Mouse (Mus musculus): ENCODE measurements around the gene Tox4.
"Not testable (repeated sequence)": the region's sequence is repeated elsewhere in the genome, so short reads cannot be mapped to it uniquely, and the experiment has no call there.

The Tox4 gene

DNA sequence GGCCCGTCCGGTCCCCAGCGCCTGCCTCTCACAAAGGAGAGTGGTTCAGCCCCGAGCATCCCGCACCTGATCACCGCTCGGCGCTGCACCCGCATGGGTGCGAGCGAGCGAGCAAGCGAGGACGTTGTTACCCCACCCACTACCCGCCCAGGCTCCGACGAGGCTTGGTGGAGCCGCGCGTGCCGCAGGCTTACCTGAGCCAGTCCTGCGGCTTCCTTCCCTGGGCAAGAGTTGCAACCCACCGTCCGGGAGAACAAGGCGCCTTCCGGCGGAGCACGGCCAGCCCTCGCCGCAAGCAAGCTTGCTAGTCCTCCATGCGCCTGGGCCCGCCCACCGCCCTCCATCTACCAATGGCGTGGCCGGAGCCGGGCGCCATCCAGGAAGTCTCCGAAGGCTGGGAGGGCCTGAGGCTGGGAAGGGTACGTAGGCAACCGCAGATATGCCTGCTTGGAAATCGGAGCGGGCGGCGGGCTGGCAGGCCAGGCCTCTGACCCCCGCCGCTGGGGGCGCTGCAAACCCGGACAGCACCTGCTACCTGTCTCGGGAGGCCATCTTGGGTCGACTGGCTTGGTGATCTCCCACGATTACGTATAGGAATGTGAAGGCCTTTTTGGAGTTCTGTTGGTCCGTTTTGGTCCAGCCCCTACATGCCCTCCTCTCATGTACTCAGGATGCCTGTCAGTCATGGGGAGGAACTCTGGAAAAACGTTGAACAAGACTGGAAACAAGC, 21.3 kb upstream of the Tox4 start, which contains the start of gene Chd8:
Gene Chd8 (minus strand): TSS at position 297 of the 730 bp plus-strand sequence.
- no peaks in the 10 kb centered on the region for H3K27me3 ChIP-seq (ENCODE audit: insufficient read depth, low read length)
- no peaks in the 10 kb centered on the region for H3K9me3 ChIP-seq (ENCODE audit: low read length)
- TF ChIP-seq CTCF (conservative IDR thresholded peaks at IDR 0.05; ENCODE audit: low read length) (peak; percentile 8; the same call in 1 of the 2 replicates), POU5F1 (IDR thresholded peaks at IDR 0.05; ENCODE audit: borderline replicate concordance, low read length) (no peak)
- H3K36me3 ChIP-seq (ENCODE audit: insufficient read depth, low read length) = peaks cover 7% of the 10 kb centered on the region
- H3K4me1 ChIP-seq (replicated peaks; ENCODE audit: low read depth, low read length) = peaks cover 46% of the 10 kb centered on the region
- peak within 1 kb of the TSS; percentile 95 for H3K4me3 ChIP-seq (replicated peaks; ENCODE audit: low read length)

DNA sequence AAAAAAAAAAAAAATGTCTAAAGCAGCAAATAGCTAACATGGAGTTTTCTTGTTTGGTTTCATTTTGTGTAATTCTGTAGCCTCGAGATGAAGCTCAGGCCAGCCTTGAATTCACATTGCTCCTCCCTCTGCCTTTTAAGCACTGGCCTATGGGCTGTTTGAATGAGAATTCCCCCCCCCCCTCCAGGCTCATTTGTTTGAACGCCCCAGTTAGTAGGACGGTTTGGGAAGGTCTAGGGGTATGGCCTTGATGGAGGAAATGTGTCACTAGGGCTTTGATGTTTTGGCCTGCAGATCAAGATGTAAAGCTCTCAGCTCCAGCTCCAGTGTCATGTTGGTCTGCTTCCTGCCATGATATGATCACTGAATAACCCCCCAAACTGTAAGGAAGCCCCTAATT, 6.2 kb upstream of the Tox4 start:
- peaks cover 21% of the 10 kb centered on the region for H3K36me3 ChIP-seq (ENCODE audit: insufficient read depth, low read length)
- no peaks in the 10 kb centered on the region for H3K9me3 ChIP-seq (ENCODE audit: low read length)
- H3K4me1 ChIP-seq (replicated peaks; ENCODE audit: low read depth, low read length) = peaks cover 22% of the 10 kb centered on the region
- TF ChIP-seq CTCF (conservative IDR thresholded peaks at IDR 0.05; ENCODE audit: low read length) (no peak), POU5F1 (IDR thresholded peaks at IDR 0.05; ENCODE audit: borderline replicate concordance, low read length) (no peak), NANOG (IDR thresholded peaks at IDR 0.05; ENCODE audit: borderline replicate concordance, low read length) (no peak)
- no peak overlapping the region for H3K4me3 ChIP-seq (replicated peaks; ENCODE audit: low read length)
- no peaks in the 10 kb centered on the region for H3K27me3 ChIP-seq (ENCODE audit: insufficient read depth, low read length)

DNA sequence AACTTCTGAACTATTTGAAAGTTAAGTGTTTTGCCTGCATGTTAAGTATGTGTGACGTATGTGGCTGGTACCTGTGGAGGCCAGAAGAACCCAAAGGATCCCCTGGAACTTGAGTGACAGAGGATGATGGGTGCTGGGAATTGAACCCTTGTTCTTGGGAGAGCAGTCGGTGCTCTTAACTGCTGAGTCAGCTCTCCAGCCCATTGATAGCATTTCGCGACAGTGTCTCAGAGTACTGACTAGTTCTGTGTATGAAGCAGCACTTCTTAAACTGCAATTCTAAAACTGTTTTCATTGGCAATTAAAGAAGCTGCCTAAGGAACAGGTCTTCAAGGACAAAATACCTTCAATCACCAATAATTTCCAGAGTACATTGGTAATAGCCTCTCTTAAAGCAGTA, 1.7 kb upstream of the Tox4 start:
- no peaks in the 10 kb centered on the region for H3K9me3 ChIP-seq (ENCODE audit: low read length)
- H3K27me3 ChIP-seq (ENCODE audit: insufficient read depth, low read length) = no peaks in the 10 kb centered on the region
- H3K4me3 ChIP-seq (replicated peaks; ENCODE audit: low read length) = no peak overlapping the region
- peaks cover 33% of the 10 kb centered on the region for H3K4me1 ChIP-seq (replicated peaks; ENCODE audit: low read depth, low read length)
- H3K36me3 ChIP-seq (ENCODE audit: insufficient read depth, low read length) = peaks cover 17% of the 10 kb centered on the region
- no peak for TF ChIP-seq CTCF (conservative IDR thresholded peaks at IDR 0.05; ENCODE audit: low read length)
- TF ChIP-seq NANOG (IDR thresholded peaks at IDR 0.05; ENCODE audit: borderline replicate concordance, low read length) = no peak
- no peak for TF ChIP-seq POU5F1 (IDR thresholded peaks at IDR 0.05; ENCODE audit: borderline replicate concordance, low read length)

DNA sequence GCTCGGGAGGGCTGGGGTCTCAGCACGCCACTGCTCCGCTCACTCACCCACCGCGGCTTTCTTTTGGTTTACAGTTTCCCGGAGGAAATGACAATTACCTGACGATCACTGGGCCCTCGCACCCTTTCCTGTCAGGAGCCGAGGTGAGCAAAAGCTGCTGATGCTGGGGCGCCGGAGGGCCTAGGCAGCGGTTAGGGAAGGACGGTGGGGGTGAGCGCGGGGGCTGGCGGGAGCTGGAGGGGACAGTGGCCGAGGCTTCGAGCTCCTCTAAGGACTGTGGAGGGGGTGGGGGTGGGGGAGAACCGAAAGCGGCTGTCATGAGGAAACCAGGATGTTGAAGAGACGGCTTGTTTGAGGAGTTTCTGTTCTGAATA, 788 bp downstream of the Tox4 start:
- TF ChIP-seq NANOG (IDR thresholded peaks at IDR 0.05; ENCODE audit: borderline replicate concordance, low read length) (no peak), POU5F1 (IDR thresholded peaks at IDR 0.05; ENCODE audit: borderline replicate concordance, low read length) (no peak)
- peaks cover 38% of the 10 kb centered on the region for H3K4me1 ChIP-seq (replicated peaks; ENCODE audit: low read depth, low read length)
- no peaks in the 10 kb centered on the region for H3K27me3 ChIP-seq (ENCODE audit: insufficient read depth, low read length)
- H3K9me3 ChIP-seq (ENCODE audit: low read length) = no peaks in the 10 kb centered on the region
- H3K36me3 ChIP-seq (ENCODE audit: insufficient read depth, low read length) = peaks cover 9% of the 10 kb centered on the region
- peak overlapping the region; percentile 95 for H3K4me3 ChIP-seq (replicated peaks; ENCODE audit: low read length)

DNA sequence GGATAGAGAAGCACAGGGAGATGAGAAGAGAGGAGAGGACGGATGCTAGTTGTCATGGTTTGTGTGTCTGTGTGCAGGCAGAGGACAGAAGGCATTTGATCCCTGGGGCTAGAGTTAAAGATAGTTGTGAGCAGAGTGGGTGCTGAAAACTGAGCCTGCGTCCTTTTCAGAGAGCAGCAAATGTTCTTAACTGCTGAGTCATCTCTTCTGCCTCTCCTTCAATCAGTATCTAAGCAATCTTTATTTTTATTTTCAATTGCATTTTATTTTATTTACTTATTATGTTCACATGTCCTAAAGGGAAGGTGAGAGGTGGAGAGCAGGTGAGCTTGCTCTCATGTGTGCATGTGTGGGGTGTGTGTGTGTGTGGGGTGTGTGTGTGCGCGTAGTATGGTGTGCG, 4.7 kb downstream of the Tox4 start:
- peaks cover 45% of the 10 kb centered on the region for H3K4me1 ChIP-seq (replicated peaks; ENCODE audit: low read depth, low read length)
- peak overlapping the region; percentile 35 for H3K4me3 ChIP-seq (replicated peaks; ENCODE audit: low read length)
- peaks cover 32% of the 10 kb centered on the region for H3K36me3 ChIP-seq (ENCODE audit: insufficient read depth, low read length)
- no peaks in the 10 kb centered on the region for H3K9me3 ChIP-seq (ENCODE audit: low read length)
- TF ChIP-seq CTCF (conservative IDR thresholded peaks at IDR 0.05; ENCODE audit: low read length) = no peak
- no peak for TF ChIP-seq POU5F1 (IDR thresholded peaks at IDR 0.05; ENCODE audit: borderline replicate concordance, low read length)
- H3K27me3 ChIP-seq (ENCODE audit: insufficient read depth, low read length) = no peaks in the 10 kb centered on the region

DNA sequence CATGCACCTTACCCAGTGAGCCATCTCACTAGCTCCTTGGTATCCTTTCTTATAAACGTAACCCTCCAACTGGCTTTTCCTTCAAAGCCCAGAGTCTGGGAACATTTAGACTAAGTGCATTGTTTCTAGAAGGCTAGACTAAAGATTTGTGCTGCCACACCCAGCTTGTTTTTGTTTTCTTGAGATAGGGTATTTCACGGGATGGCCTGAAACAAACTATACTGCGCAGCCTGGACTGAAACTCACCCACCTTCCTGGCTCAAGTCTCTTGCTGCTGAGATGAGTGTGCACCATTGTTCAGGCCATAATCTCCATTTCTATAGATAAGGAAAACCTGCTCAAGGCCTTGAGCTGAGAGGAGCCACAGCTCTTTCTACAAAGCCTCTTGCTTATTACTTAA, 5.2 kb downstream of the Tox4 start:
- Histone ChIP-seq H3K27me3 (ENCODE audit: insufficient read depth, low read length) (no peaks in the 10 kb centered on the region), H3K4me3 (replicated peaks; ENCODE audit: low read length) (peak overlapping the region; percentile 35), H3K36me3 (ENCODE audit: insufficient read depth, low read length) (peaks cover 36% of the 10 kb centered on the region), H3K9me3 (ENCODE audit: low read length) (no peaks in the 10 kb centered on the region), H3K4me1 (replicated peaks; ENCODE audit: low read depth, low read length) (peaks cover 45% of the 10 kb centered on the region)
- TF ChIP-seq POU5F1 (IDR thresholded peaks at IDR 0.05; ENCODE audit: borderline replicate concordance, low read length) = no peak
- TF ChIP-seq CTCF (conservative IDR thresholded peaks at IDR 0.05; ENCODE audit: low read length) = no peak
- no peak for TF ChIP-seq NANOG (IDR thresholded peaks at IDR 0.05; ENCODE audit: borderline replicate concordance, low read length)

DNA sequence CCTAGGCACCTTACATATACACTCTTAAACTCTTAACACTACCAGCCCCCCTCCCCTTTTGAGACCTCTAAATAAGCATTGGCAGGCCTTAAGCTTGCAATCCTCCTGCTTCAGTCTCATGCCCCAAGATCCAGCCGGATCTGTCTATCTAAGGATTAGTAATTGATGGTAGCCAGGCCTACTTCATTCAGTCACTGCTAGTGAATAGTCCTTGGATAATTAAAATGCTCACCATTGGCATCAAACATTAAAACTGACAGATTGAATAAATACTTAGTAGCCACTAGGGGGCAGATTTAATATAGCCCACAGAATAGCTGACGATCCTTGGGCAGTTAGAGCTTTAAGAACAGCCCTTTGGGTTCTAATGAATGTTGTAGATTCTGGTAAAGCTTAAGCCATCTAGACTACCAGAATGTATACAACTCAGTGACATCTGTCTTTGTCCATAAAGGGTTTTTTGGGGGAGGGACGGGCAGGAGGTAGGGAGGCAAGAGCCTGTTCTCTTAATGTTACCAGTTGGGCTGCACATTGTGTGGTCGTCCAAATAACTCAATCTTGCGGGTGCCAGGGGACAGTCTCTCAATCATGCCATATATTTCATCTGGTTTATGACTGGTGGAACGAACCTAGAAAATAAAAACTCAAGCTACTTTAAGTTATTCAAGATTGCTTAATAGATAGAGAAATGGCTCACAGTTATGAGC, 16.8 kb downstream of the Tox4 start:
- TF ChIP-seq POU5F1 (IDR thresholded peaks at IDR 0.05; ENCODE audit: borderline replicate concordance, low read length) (no peak), CTCF (conservative IDR thresholded peaks at IDR 0.05; ENCODE audit: low read length) (peak; percentile 62), NANOG (IDR thresholded peaks at IDR 0.05; ENCODE audit: borderline replicate concordance, low read length) (no peak)
- Histone ChIP-seq H3K4me3 (replicated peaks; ENCODE audit: low read length) (no peak overlapping the region), H3K9me3 (ENCODE audit: low read length) (no peaks in the 10 kb centered on the region), H3K36me3 (ENCODE audit: insufficient read depth, low read length) (peaks cover 98% of the 10 kb centered on the region), H3K27me3 (ENCODE audit: insufficient read depth, low read length) (no peaks in the 10 kb centered on the region), H3K4me1 (replicated peaks; ENCODE audit: low read depth, low read length) (no peaks in the 10 kb centered on the region)

DNA sequence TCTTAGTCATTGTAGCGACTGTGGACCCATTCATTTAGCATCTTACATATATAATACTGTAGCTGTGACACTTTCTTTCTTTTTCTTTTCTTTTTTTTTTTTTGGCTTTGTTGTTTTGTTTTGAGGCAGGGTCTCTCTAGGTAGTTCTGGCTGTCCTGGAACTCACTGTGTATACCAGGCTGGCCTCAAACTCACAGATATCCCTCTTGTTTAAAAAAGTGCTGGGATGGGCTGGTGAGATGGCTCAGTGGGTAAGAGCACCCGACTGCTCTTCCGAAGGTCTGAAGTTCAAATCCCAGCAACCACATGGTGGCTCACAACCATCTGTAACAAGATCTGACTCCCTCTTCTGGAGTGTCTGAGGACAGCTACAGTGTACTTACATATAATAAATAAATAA, 24.6 kb downstream of the Tox4 start:
- H3K36me3 ChIP-seq (ENCODE audit: insufficient read depth, low read length) = peaks cover 35% of the 10 kb centered on the region
- H3K9me3 ChIP-seq (ENCODE audit: low read length); H3K4me3 ChIP-seq (replicated peaks; ENCODE audit: low read length); H3K27me3 ChIP-seq (ENCODE audit: insufficient read depth, low read length): not testable (repeated sequence)
- peaks cover 24% of the 10 kb centered on the region for H3K4me1 ChIP-seq (replicated peaks; ENCODE audit: low read depth, low read length)
